Mouse (Mus musculus) limb, embryonic 11.5 days (tissue): ENCODE measurements around the gene Apoc2. TPM values are rescaled to one million over a fixed set of nuclear protein-coding genes. Genes with fewer than 3 reads are reported as not detected.

Source experiments
- ATAC-seq: fragments of 200-750 bp; cut with Nextera tagmentation; 2 replicates; pipeline ENCODE4 v1.8.0; 2017; ENCODE audit warnings: low read depth; ENCODE audit not compliant: insufficient number of reproducible peaks, low FRiP score, low TSS enrichment
- DNase-seq: peaks from one replicate; pipeline ENCODE4 v3.0.0-alpha.2; 2015; ENCODE audit warnings: low spot score
- H3K27ac ChIP-seq: fragments of 300-500 bp; sonication (generic); replicated peaks from 2 replicates; pipeline ENCODE4 v1.5.1; 2014; ENCODE audit warnings: low read depth, mild to moderate bottlenecking, low read length
- H3K27me3 ChIP-seq: fragments of 300-500 bp; sonication (generic); 2 replicates; pipeline ENCODE4 v1.6.1; 2014; ENCODE audit warnings: mild to moderate bottlenecking, low read length, mixed read lengths; ENCODE audit not compliant: control insufficient read depth, insufficient read depth
- H3K36me3 ChIP-seq: fragments of 300-500 bp; sonication (generic); 2 replicates; pipeline ENCODE4 v1.6.1; 2014; ENCODE audit warnings: mild to moderate bottlenecking, low read length, moderate library complexity, mixed read lengths; ENCODE audit not compliant: control insufficient read depth, insufficient read depth
- H3K4me1 ChIP-seq: fragments of 300-500 bp; sonication (generic); 2 replicates; pipeline ENCODE4 v1.6.1; 2014; ENCODE audit warnings: low read length, mixed read lengths; ENCODE audit not compliant: control insufficient read depth, insufficient read depth
- H3K4me2 ChIP-seq: fragments of 300-500 bp; sonication (generic); 2 replicates; pipeline ENCODE4 v1.6.1; 2014; ENCODE audit warnings: low read depth, mild to moderate bottlenecking, moderate library complexity; ENCODE audit not compliant: severe bottlenecking
- H3K4me3 ChIP-seq: fragments of 300-500 bp; sonication (generic); 2 replicates; pipeline ENCODE4 v1.5.1; 2014; ENCODE audit warnings: low read depth, low read length
- H3K9ac ChIP-seq: fragments of 300-500 bp; sonication (generic); 2 replicates; pipeline ENCODE4 v1.6.1; 2014; ENCODE audit warnings: mild to moderate bottlenecking, low read length
- H3K9me3 ChIP-seq: fragments of 300-500 bp; sonication (generic); 2 replicates; pipeline ENCODE4 v1.6.1; 2016; ENCODE audit warnings: low read length; ENCODE audit not compliant: control insufficient read depth
- WGBS: fragments of 180-500 bp; shearing (Covaris S2); extraction: QIAGEN DNeasy Blood & Tissue Kit; methylation state at CpG from one replicate; pipeline ENCODE4 v1.1.7; 2014; 5-methylcytosine and 5-hydroxymethylcytosine counted together
- polyA plus RNA-seq: library from polyadenylated mRNA; unstranded; fragments of >200 nt; fragmentation: Nextera tagmentation; extraction: Ambion mirVana; gene quantifications from 2 replicates; pipeline ENCODE4 v1.2.1, GENCODE M21; 2014

The Apoc2 gene
- polyA plus RNA-seq, 1 experiment from 2014 or later, result 0.77 TPM

GRCm38 (mm10) chr7:19716055-19716682, 38.4 kb upstream of the Apoc2 start:
- DNase-seq (no peak), ATAC-seq (no peak)
- Histone ChIP-seq H3K9me3 (peaks cover 2% of the 10 kb centered on the region; the same call in 1 of the 2 replicates), H3K4me2 (peak overlapping the region; percentile 42), H3K27me3 (no peaks in the 10 kb centered on the region), H3K36me3 (peaks cover 19% of the 10 kb centered on the region; the same call in 1 of the 2 replicates), H3K27ac (peak overlapping the region; percentile 65), H3K9ac (0 out of 2 replicates have a peak overlapping the region, but pooled peaks have one; percentile 2), H3K4me3 (peak overlapping the region; percentile 28), H3K4me1 (peaks cover 2% of the 10 kb centered on the region; the same call in 1 of the 2 replicates)
- WGBS, result 9% methylated on average over 18 of the region's 18 CpGs

DNA sequence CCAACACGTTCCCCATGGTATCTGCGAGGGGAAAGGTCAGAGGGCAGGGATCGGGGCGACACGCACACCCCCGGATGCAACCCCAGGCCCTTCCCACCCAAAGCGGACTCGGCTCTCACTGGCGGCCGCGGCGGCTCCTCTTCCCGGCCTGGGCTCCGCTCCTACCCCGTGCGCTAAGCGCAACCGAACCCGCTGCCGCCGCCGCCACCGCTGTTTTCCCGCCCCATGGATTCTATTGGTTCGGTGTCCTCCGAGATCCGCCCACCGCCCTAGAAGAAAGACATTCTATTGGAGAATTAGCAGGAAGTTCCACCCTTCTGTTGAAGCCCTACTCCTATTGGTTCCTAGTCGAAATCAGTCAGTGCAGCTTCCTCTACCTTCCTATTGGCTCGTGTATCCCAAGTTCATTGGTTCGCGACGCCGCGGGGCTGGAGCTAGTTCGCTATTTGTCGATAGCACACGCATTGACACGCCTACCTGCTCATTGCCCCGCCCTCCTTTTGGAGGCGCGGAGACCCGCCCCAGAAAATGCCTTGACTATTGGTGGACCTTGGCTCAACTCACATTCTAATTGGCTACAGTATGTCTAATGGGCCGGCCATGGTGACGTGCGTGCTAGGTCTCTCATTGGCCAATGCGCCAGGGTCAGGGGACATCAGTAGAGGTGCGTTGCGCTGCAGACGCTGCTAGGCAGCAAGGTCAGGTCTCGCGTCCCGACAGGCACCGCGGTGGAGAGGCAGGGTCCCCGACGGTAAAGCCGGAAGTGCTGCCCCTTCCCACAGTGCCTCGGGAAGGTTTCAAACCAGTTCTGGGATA, 37.7 kb upstream of the Apoc2 start, which contains the start of gene Tomm40:
Gene Tomm40, minus strand, starts transcription at position 200 of the 816 bp plus-strand sequence.
- H3K4me1 ChIP-seq, result peaks cover 2% of the 10 kb centered on the region; the same call in 1 of the 2 replicates
- H3K9me3 ChIP-seq, result no peaks in the 10 kb centered on the region
- peak within 1 kb of the TSS; percentile 99 for H3K4me3 ChIP-seq
- under 1% methylated on average over 58 of the region's 59 CpGs for WGBS
- H3K27me3 ChIP-seq, result no peaks in the 10 kb centered on the region
- ATAC-seq (peak; percentile 100), DNase-seq (peak; percentile 99)
- H3K27ac ChIP-seq, result peak within 1 kb of the TSS; percentile 65
- H3K36me3 ChIP-seq, result peaks cover 20% of the 10 kb centered on the region
- H3K4me2 ChIP-seq, result peak within 1 kb of the TSS; percentile 90
- peak within 1 kb of the TSS; percentile 91 for H3K9ac ChIP-seq

DNA sequence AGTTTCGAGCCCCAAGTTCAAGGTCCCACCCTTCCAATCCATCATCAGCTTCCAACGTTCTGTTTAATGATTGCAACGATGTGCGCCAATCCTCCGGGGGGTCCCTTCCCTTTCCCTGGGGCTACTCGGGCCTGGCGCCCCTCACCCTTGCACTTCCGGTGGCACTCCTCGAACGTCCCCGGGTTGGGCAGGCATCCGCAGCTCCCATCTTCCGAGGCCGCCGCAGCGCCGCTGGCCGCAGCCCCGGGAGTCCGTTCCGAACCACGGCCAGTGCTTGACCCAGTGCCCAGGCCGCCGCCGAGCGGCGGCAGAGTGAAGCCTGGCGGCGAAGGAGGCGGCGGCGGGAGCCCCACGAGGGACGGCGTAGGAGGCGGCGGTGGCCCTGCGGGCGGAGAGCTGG, 37.1 kb upstream of the Apoc2 start:
- H3K36me3 ChIP-seq, result peaks cover 23% of the 10 kb centered on the region
- peak overlapping the region; percentile 90 for H3K4me2 ChIP-seq
- 0 out of 2 replicates have a peak overlapping the region, but pooled peaks have one; percentile 30 for H3K27ac ChIP-seq
- no peaks in the 10 kb centered on the region for H3K9me3 ChIP-seq
- no peaks in the 10 kb centered on the region for H3K27me3 ChIP-seq
- peaks cover 2% of the 10 kb centered on the region; the same call in 1 of the 2 replicates for H3K4me1 ChIP-seq
- ATAC-seq (no peak), DNase-seq (peak; percentile 36)
- H3K4me3 ChIP-seq, result peak overlapping the region; percentile 99
- WGBS, result under 1% methylated on average over 39 of the region's 39 CpGs
- H3K9ac ChIP-seq, result peak overlapping the region; percentile 91

DNA sequence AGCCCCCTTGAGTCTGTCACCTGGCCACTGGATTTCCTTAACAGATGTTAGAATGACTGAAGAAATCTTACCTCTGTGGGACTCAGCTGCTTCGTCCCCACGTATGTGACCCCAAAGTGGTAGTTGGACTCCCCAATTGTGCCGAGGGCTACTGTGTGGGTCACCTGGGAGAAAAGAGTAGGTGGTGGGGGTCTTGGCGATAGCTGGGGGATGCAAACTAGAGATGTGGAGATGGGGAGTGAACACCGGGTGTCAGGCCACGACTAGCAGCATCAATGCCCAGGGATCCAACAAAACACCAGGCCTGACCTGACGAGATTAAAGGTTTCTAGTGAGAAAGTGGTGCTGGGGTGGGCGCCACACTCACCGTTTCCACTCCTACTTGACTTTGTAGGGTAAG, 35.9 kb upstream of the Apoc2 start:
- H3K27ac ChIP-seq, result no peak overlapping the region
- no peak overlapping the region for H3K4me3 ChIP-seq
- H3K9me3 ChIP-seq, result no peaks in the 10 kb centered on the region
- WGBS, result 91% methylated on average over 9 of the region's 9 CpGs
- H3K9ac ChIP-seq, result no peak overlapping the region
- ATAC-seq, result no peak
- no peaks in the 10 kb centered on the region for H3K27me3 ChIP-seq
- peaks cover 21% of the 10 kb centered on the region for H3K36me3 ChIP-seq
- DNase-seq, result no peak
- H3K4me2 ChIP-seq, result no peak overlapping the region
- peaks cover 2% of the 10 kb centered on the region; the same call in 1 of the 2 replicates for H3K4me1 ChIP-seq

GRCm38 (mm10) chr7:19713196-19713595, 35.5 kb upstream of the Apoc2 start:
- ATAC-seq (no peak), DNase-seq (no peak)
- Histone ChIP-seq H3K9ac (no peak overlapping the region), H3K4me2 (no peak overlapping the region), H3K9me3 (no peaks in the 10 kb centered on the region), H3K4me1 (peaks cover 2% of the 10 kb centered on the region; the same call in 1 of the 2 replicates), H3K36me3 (peaks cover 21% of the 10 kb centered on the region), H3K27me3 (no peaks in the 10 kb centered on the region), H3K27ac (no peak overlapping the region), H3K4me3 (no peak overlapping the region)
- WGBS, result 64% methylated on average over 4 of the region's 4 CpGs

- Histone ChIP-seq H3K36me3 (peaks cover 26% of the 10 kb centered on the region), H3K27ac (no peak overlapping the region), H3K4me1 (peaks cover 2% of the 10 kb centered on the region; the same call in 1 of the 2 replicates), H3K9me3 (no peaks in the 10 kb centered on the region), H3K27me3 (no peaks in the 10 kb centered on the region), H3K9ac (no peak overlapping the region), H3K4me2 (no peak overlapping the region), H3K4me3 (no peak overlapping the region)
- DNase-seq, result no peak
- no peak for ATAC-seq
- 85% methylated on average over 4 of the region's 4 CpGs for WGBS
Measured at GRCm38 (mm10) chr7:19712414-19712813, 34.7 kb upstream of the Apoc2 start.

- Histone ChIP-seq H3K4me3 (no peak overlapping the region), H3K27ac (no peak overlapping the region), H3K36me3 (peaks cover 28% of the 10 kb centered on the region), H3K27me3 (no peaks in the 10 kb centered on the region), H3K4me2 (no peak overlapping the region), H3K9ac (no peak overlapping the region), H3K4me1 (peaks cover 2% of the 10 kb centered on the region; the same call in 1 of the 2 replicates), H3K9me3 (no peaks in the 10 kb centered on the region)
- no peak for ATAC-seq
- WGBS, result 93% methylated on average over 10 of the region's 10 CpGs
- DNase-seq, result no peak
Measured at GRCm38 (mm10) chr7:19710650-19711049, 32.9 kb upstream of the Apoc2 start.

- ATAC-seq (no peak), DNase-seq (no peak)
- H3K27ac ChIP-seq, result no peak overlapping the region
- no peaks in the 10 kb centered on the region for H3K9me3 ChIP-seq
- peaks cover 4% of the 10 kb centered on the region; the same call in 1 of the 2 replicates for H3K4me1 ChIP-seq
- no peak overlapping the region for H3K4me3 ChIP-seq
- no peak overlapping the region for H3K4me2 ChIP-seq
- H3K9ac ChIP-seq, result no peak overlapping the region
- 94% methylated on average over 7 of the region's 7 CpGs for WGBS
- H3K27me3 ChIP-seq, result no peaks in the 10 kb centered on the region
- H3K36me3 ChIP-seq, result peaks cover 16% of the 10 kb centered on the region; the same call in 1 of the 2 replicates
Measured at GRCm38 (mm10) chr7:19705271-19705670, 27.5 kb upstream of the Apoc2 start.
